Mouse (Mus musculus) lung, embryonic 16.5 days (tissue): ENCODE measurements around the gene Vdac2. TPM values are rescaled to one million over a fixed set of nuclear protein-coding genes. Genes with fewer than 3 reads are reported as not detected.

Experiments used
- ATAC-seq: fragments of 200-750 bp; cut with Nextera tagmentation; 2 replicates; pipeline ENCODE4 v1.8.0; 2017; ENCODE audit warnings: low read depth, mild to moderate bottlenecking, moderate library complexity
- H3K27ac ChIP-seq: fragments of 300-500 bp; sonication (generic); 2 replicates; pipeline ENCODE4 v1.5.1; 2014; ENCODE audit warnings: mild to moderate bottlenecking, control low read depth, low read length
- H3K27me3 ChIP-seq: fragments of 300-500 bp; sonication (generic); 2 replicates; pipeline ENCODE4 v1.6.1; 2014; ENCODE audit warnings: low read depth, low read length, mixed read lengths; ENCODE audit not compliant: control insufficient read depth, insufficient read depth
- H3K36me3 ChIP-seq: fragments of 300-500 bp; sonication (generic); 2 replicates; pipeline ENCODE4 v1.6.1; 2014; ENCODE audit warnings: low read length; ENCODE audit not compliant: control insufficient read depth, insufficient read depth
- H3K4me1 ChIP-seq: fragments of 300-500 bp; sonication (generic); replicated peaks from 2 replicates; pipeline ENCODE4 v1.6.1; 2014; ENCODE audit warnings: low read length, mixed read lengths; ENCODE audit not compliant: control insufficient read depth, insufficient read depth
- H3K4me2 ChIP-seq: fragments of 300-500 bp; sonication (generic); 2 replicates; pipeline ENCODE4 v1.6.1; 2014; ENCODE audit warnings: low read depth, low read length, control low read depth
- H3K4me3 ChIP-seq: fragments of 300-500 bp; sonication (generic); 2 replicates; pipeline ENCODE4 v1.5.1; 2014; ENCODE audit warnings: mild to moderate bottlenecking, low read length, control low read depth
- H3K9ac ChIP-seq: fragments of 300-500 bp; sonication (generic); 2 replicates; pipeline ENCODE4 v1.6.1; 2014; ENCODE audit warnings: low read length, control low read depth
- H3K9me3 ChIP-seq: fragments of 300-500 bp; sonication (generic); 2 replicates; pipeline ENCODE4 v1.6.1; 2016; ENCODE audit warnings: low read length; ENCODE audit not compliant: control insufficient read depth
- WGBS: fragments of 180-500 bp; shearing (Covaris S2); extraction: QIAGEN DNeasy Blood & Tissue Kit; methylation state at CpG from one replicate; pipeline ENCODE4 v1.1.7; 2014; 5-methylcytosine and 5-hydroxymethylcytosine counted together
- polyA plus RNA-seq: library from polyadenylated mRNA; unstranded; fragments of >200 nt; fragmentation: Nextera tagmentation; extraction: Ambion mirVana; gene quantifications from 2 replicates; pipeline ENCODE4 v1.2.1, GENCODE M21; 2015

Gene Vdac2
- polyA plus RNA-seq, 1 experiment from 2014 or later: 253 TPM

- WGBS: 64% methylated on average over 7 of the region's 7 CpGs
- H3K36me3 ChIP-seq: no peaks in the 10 kb centered on the region; the same call in 1 of the 2 replicates
- no peak overlapping the region for H3K4me3 ChIP-seq
- no peak overlapping the region for H3K4me2 ChIP-seq
- no peaks in the 10 kb centered on the region for H3K4me1 ChIP-seq
- H3K27me3 ChIP-seq: no peaks in the 10 kb centered on the region
- no peak overlapping the region for H3K9ac ChIP-seq
- no peaks in the 10 kb centered on the region for H3K9me3 ChIP-seq
- H3K27ac ChIP-seq: no peak overlapping the region
- no peak for ATAC-seq
Observed at GRCm38 (mm10) chr14:21801624-21802023, 23.4 kb upstream of the Vdac2 start.

GRCm38 (mm10) chr14:21802543-21803206 is 22.4 kb upstream of the Vdac2 start:
- no peaks in the 10 kb centered on the region; the same call in 1 of the 2 replicates for H3K36me3 ChIP-seq
- H3K27me3 ChIP-seq: no peaks in the 10 kb centered on the region
- H3K4me1 ChIP-seq: no peaks in the 10 kb centered on the region
- H3K9ac ChIP-seq: no peak overlapping the region
- no peak for ATAC-seq
- 86% methylated on average over 6 of the region's 6 CpGs for WGBS
- H3K4me3 ChIP-seq: no peak overlapping the region
- H3K27ac ChIP-seq: no peak overlapping the region
- no peak overlapping the region for H3K4me2 ChIP-seq
- H3K9me3 ChIP-seq: no peaks in the 10 kb centered on the region

DNA sequence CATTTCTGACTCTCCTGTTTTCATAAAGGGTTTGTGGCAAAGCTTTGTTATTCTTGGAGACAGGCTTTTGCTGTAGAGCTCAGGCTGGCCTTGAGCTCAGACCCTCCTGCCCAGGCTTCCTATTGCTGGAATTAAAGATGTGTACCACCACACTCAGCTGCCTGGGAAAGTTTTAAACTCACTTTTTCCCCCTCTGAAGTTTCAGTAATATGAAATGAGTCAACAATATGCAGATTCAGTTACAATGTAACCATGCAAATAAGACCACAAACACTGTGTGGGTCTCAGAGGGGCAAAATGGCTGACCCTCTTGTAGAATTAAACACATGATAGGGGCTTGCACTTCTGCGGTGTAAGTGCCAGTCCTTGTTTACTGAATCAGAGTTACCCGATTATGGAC is 18.8 kb upstream of the Vdac2 start:
- ATAC-seq: no peak
- WGBS: 46% methylated on average over 2 of the region's 2 CpGs

GRCm38 (mm10) chr14:21806631-21807160 is 18.3 kb upstream of the Vdac2 start:
- H3K9ac ChIP-seq: no peak overlapping the region
- no peak overlapping the region for H3K27ac ChIP-seq
- ATAC-seq: no peak
- WGBS: 67% methylated on average over 3 of the region's 3 CpGs
- H3K9me3 ChIP-seq: no peaks in the 10 kb centered on the region
- no peaks in the 10 kb centered on the region for H3K27me3 ChIP-seq
- H3K4me2 ChIP-seq: no peak overlapping the region
- H3K4me1 ChIP-seq: no peaks in the 10 kb centered on the region
- no peak overlapping the region for H3K4me3 ChIP-seq
- no peaks in the 10 kb centered on the region for H3K36me3 ChIP-seq

More for the DNA sequence above, 18.8 kb upstream of the Vdac2 start:
- Histone ChIP-seq H3K4me3 (no peak overlapping the region), H3K27ac (no peak overlapping the region), H3K27me3 (no peaks in the 10 kb centered on the region), H3K9ac (no peak overlapping the region), H3K4me1 (no peaks in the 10 kb centered on the region), H3K9me3 (no peaks in the 10 kb centered on the region), H3K4me2 (no peak overlapping the region), H3K36me3 (no peaks in the 10 kb centered on the region)

- no peaks in the 10 kb centered on the region for H3K27me3 ChIP-seq
- WGBS: 68% methylated on average over 8 of the region's 8 CpGs
- no peak overlapping the region for H3K9ac ChIP-seq
- ATAC-seq: no peak
- no peaks in the 10 kb centered on the region for H3K36me3 ChIP-seq
- no peaks in the 10 kb centered on the region for H3K4me1 ChIP-seq
- no peak overlapping the region for H3K4me2 ChIP-seq
- H3K9me3 ChIP-seq: no peaks in the 10 kb centered on the region
- H3K27ac ChIP-seq: no peak overlapping the region
- no peak overlapping the region for H3K4me3 ChIP-seq
Observed at GRCm38 (mm10) chr14:21808208-21808922, 16.7 kb upstream of the Vdac2 start.

DNA sequence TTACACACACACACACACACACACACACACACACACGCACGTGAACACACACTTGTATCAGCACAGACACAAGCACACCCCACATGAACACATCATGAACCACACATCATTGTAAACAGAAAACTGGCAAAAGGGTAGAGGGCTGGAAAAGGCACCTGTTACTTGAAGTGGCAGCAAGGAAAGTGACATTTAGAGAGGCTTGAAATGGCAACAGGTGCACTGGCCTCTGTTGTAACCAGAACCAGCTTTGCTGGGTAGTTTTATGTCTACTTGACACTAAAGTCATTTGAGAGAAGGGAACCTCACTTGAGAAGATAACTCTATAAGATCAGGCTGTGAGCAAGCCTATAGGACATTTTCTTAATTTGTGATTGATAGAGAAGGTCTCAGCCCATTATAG is 15.6 kb upstream of the Vdac2 start:
- no peak for ATAC-seq
- Histone ChIP-seq H3K9ac (no peak overlapping the region), H3K4me3 (no peak overlapping the region), H3K4me1 (no peaks in the 10 kb centered on the region), H3K27ac (no peak overlapping the region), H3K27me3 (no peaks in the 10 kb centered on the region), H3K9me3 (no peaks in the 10 kb centered on the region), H3K36me3 (no peaks in the 10 kb centered on the region), H3K4me2 (no peak overlapping the region)
- WGBS: 91% methylated on average over 2 of the region's 2 CpGs

- Histone ChIP-seq H3K9me3 (no peaks in the 10 kb centered on the region), H3K27ac (no peak overlapping the region), H3K36me3 (no peaks in the 10 kb centered on the region), H3K9ac (no peak overlapping the region), H3K4me2 (no peak overlapping the region), H3K27me3 (no peaks in the 10 kb centered on the region), H3K4me1 (no peaks in the 10 kb centered on the region), H3K4me3 (no peak overlapping the region)
- whole genome bisulfite sequencing: 75% methylated on average over 4 of the region's 4 CpGs
- ATAC-seq: 0 out of 2 replicates have a peak, but pooled peaks have one; percentile 23
Observed at GRCm38 (mm10) chr14:21811301-21811700, 13.7 kb upstream of the Vdac2 start.

GRCm38 (mm10) chr14:21811744-21812393 is 13.2 kb upstream of the Vdac2 start:
- Histone ChIP-seq H3K4me2 (no peak overlapping the region), H3K9me3 (no peaks in the 10 kb centered on the region), H3K27ac (no peak overlapping the region), H3K4me3 (no peak overlapping the region), H3K36me3 (no peaks in the 10 kb centered on the region), H3K9ac (no peak overlapping the region), H3K27me3 (no peaks in the 10 kb centered on the region), H3K4me1 (no peaks in the 10 kb centered on the region)
- ATAC-seq: no peak
- 78% methylated on average over 10 of the region's 10 CpGs for WGBS

DNA sequence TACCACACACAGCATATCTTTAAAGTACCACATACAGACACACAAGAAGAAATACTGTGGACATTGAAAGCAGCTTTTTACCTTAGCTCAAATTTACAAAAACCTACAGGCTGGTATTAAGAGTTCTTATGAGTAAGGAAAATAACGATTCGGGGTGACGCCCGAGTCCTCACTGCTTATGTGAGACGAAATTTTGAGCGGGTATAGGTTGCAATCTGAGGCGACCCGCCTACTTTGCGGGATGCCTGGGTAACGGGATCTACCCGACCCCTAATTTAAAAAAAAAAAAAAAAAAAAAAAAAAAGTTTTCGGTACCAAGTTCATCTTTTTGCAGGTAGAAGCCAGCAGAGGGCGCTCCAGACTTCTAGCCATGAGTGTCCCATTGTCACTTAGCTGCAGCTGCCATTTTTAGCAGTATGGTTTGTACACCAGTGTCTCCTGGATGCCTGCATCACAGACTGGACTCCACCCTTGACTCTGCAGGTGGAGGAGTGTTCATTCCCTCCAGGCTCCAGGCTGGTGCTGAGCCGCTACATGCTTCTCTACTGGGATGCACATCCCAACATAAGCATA is 12.4 kb upstream of the Vdac2 start:
- Histone ChIP-seq H3K4me1 (0 out of 2 replicates have a peak, but pooled peaks cover 1% of the 10 kb centered on the region), H3K27ac (no peak overlapping the region), H3K27me3 (no peaks in the 10 kb centered on the region), H3K36me3 (no peaks in the 10 kb centered on the region), H3K4me3 (no peak overlapping the region), H3K4me2 (no peak overlapping the region), H3K9me3 (no peaks in the 10 kb centered on the region), H3K9ac (no peak overlapping the region)
- ATAC-seq: peak; percentile 58; the same call in 1 of the 2 replicates
- WGBS: 23% methylated on average over 14 of the region's 14 CpGs
